29 mouse cellular contexts compared by ENCODE assay signal in the genomic region with DNA sequence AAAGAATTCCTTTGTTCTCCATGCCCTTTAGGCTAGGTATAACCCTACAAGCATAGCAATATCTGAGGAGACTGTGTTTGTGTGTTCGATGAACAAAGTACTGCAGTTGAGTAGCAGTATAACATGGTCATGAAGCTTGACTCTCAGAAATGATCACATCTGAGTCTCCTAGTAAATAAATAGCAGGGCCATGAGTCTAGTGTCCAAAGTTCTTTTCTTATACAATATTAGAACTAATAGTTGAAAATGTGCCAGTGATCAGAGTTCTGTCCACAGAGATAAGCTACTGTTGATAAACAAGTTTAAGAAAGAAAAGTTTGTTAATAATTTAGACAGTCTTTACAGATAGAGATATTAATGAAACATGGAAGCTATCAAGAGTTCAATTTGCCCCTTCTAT. TPM values are rescaled to one million over a fixed set of nuclear protein-coding genes. Genes with fewer than 3 reads are reported as not detected.
"Had no signal": no experiment of that assay in that cellular context is flagged by ENCODE, and none has a peak within 500 bp of the region (broad histone marks: within the 10 kb centered on the region; RNA-seq: fewer than 3 reads in every experiment).

No protein-coding gene starts in this region.

- H3K9me3 ChIP-seq: midbrain, embryonic 10.5 days; midbrain, embryonic 13.5 days had no signal

- H3K9ac ChIP-seq: hindbrain, embryonic 14.5 days; liver, embryonic 14.5 days; lung, embryonic 14.5 days; midbrain, embryonic 13.5 days had no signal

- H3K27ac ChIP-seq: hindbrain, embryonic 14.5 days; hindbrain, postnatal 0 days; layer of hippocampus, adult 2 months; liver, embryonic 14.5 days; macrophage; midbrain, embryonic 10.5 days; midbrain, embryonic 13.5 days had no signal

- H3K4me2 ChIP-seq: hindbrain, embryonic 14.5 days; lung, embryonic 14.5 days; midbrain, embryonic 13.5 days had no signal

- ATAC-seq: hindbrain, postnatal 0 days; inflammation-experienced regulatory T-cells, adult 6 months; lung, postnatal 0 days; midbrain, embryonic 13.5 days; midbrain, embryonic 16.5 days had no signal

- H3K36me3 ChIP-seq: midbrain, embryonic 10.5 days; midbrain, embryonic 13.5 days had no signal

- DNase-seq: kidney, postnatal 14 days; kidney, postnatal 4 days; layer of hippocampus, adult 9-11 months; lung, embryonic 14.5 days; thymus, adult 18-20 months; thymus, postnatal 36 days had no signal

- H3K4me3 ChIP-seq: layer of hippocampus, adult 2 months; midbrain, embryonic 10.5 days; midbrain, embryonic 13.5 days; myocyte had no signal

- H3K4me1 ChIP-seq: midbrain, embryonic 10.5 days; midbrain, embryonic 13.5 days had no signal

- H3K27me3 ChIP-seq: midbrain, embryonic 13.5 days had no signal

RNA-seq across cellular contexts. Expression of gene 1700057G04Rik, which starts 42.7 kb away (rescaled TPM):
- total RNA-seq: hindbrain, postnatal 0 days; layer of hippocampus, adult 2 months; layer of hippocampus, postnatal 25 days; left cerebral cortex, adult 18-20 months; left cerebral cortex, postnatal 25 days; megakaryocyte, adult 5-6 weeks had no signal
- polyA plus RNA-seq: hindbrain, embryonic 14.5 days; hindbrain, postnatal 0 days; limb, embryonic 11.5 days; limb, embryonic 14.5 days; liver, embryonic 14.5 days; lung, embryonic 14.5 days; lung, postnatal 0 days; macrophage; midbrain, embryonic 10.5 days; midbrain, embryonic 13.5 days; midbrain, embryonic 16.5 days; neural tube, embryonic 11.5 days; neural tube, embryonic 14.5 days; small intestine, adult 2 months; spleen, adult 2 months; stomach, embryonic 16.5 days; urinary bladder, adult 2 months had no signal
